Mouse (Mus musculus): ENCODE results near the gene Ino80b.

DNA sequence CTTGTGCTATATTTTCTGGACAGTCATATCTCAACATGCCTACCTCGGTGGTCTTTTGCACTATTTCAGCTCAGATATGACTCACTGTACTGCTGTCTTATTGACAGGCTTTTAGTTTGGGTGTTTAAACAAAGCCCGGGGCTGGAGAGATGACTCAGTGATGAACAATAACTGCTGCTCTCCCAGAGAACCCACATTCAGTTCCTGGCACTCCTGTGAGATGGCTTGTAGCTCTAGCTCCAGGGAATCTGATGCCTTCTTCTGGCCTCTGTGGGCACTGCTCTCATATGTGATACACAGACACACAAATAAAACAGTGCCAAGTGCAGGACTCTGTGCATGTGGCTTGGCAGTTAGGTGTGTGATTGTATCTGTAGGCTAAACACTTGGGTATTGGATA lies 20.0 kb upstream of the Ino80b start:
- TF ChIP-seq ZC3H11A (IDR thresholded peaks at IDR 0.05; ENCODE audit: borderline replicate concordance, low read depth, low read length) = no peak
- no peak for TF ChIP-seq HCFC1 (IDR thresholded peaks at IDR 0.05; ENCODE audit: borderline replicate concordance, insufficient read depth, low read length)
- TF ChIP-seq MAFK (IDR thresholded peaks at IDR 0.05; ENCODE audit: insufficient read depth, low read depth, low read length) = no peak
- TF ChIP-seq ZNF384 (IDR thresholded peaks at IDR 0.05; ENCODE audit: low read depth, low read length) = no peak
- no peak for TF ChIP-seq CHD2 (IDR thresholded peaks at IDR 0.05; ENCODE audit: low read depth, low read length)

Data from ES-E14 (cell line).